Mouse (Mus musculus) liver, adult (tissue): ENCODE data around the gene Adcy2.

Source experiments
- GATA4 ChIP-seq: IDR thresholded peaks from 2 replicates; pipeline ENCODE4 v1.6.1; 2014; ENCODE audit warnings: mild to moderate bottlenecking, low read length; ENCODE audit not compliant: insufficient replicate concordance

The Adcy2 gene

GRCm38 (mm10) chr13:68906667-68907066 is 92.7 kb downstream of the Adcy2 start:
- no peak for TF ChIP-seq GATA4

GRCm38 (mm10) chr13:68902708-68903107 is 96.6 kb downstream of the Adcy2 start:
- no peak for TF ChIP-seq GATA4

- no peak for TF ChIP-seq GATA4
These were observed 109.3 kb downstream of the Adcy2 start for GRCm38 (mm10) chr13:68889929-68890593.

- no peak for TF ChIP-seq GATA4
These were observed 130.6 kb downstream of the Adcy2 start for GRCm38 (mm10) chr13:68868776-68869175.

GRCm38 (mm10) chr13:68867940-68868655 is 131.2 kb downstream of the Adcy2 start:
- TF ChIP-seq GATA4, result no peak

- TF ChIP-seq GATA4, result no peak
These were observed 139.3 kb downstream of the Adcy2 start for GRCm38 (mm10) chr13:68860036-68860435.

GRCm38 (mm10) chr13:68848265-68848664 is 151.1 kb downstream of the Adcy2 start:
- no peak for TF ChIP-seq GATA4

GRCm38 (mm10) chr13:68839517-68839916 is 159.8 kb downstream of the Adcy2 start:
- no peak for TF ChIP-seq GATA4

GRCm38 (mm10) chr13:68836183-68836582 is 163.2 kb downstream of the Adcy2 start:
- no peak for TF ChIP-seq GATA4

GRCm38 (mm10) chr13:68835424-68836045 is 163.8 kb downstream of the Adcy2 start:
- TF ChIP-seq GATA4, result no peak

- no peak for TF ChIP-seq GATA4
These were observed 167.2 kb downstream of the Adcy2 start for GRCm38 (mm10) chr13:68832141-68832540.

- no peak for TF ChIP-seq GATA4
These were observed 169.1 kb downstream of the Adcy2 start for GRCm38 (mm10) chr13:68830030-68830759.

- no peak for TF ChIP-seq GATA4
These were observed 170.9 kb downstream of the Adcy2 start for GRCm38 (mm10) chr13:68828441-68828840.

GRCm38 (mm10) chr13:68826461-68826860 is 172.9 kb downstream of the Adcy2 start:
- no peak for TF ChIP-seq GATA4

- TF ChIP-seq GATA4, result no peak
These were observed 178.3 kb downstream of the Adcy2 start for GRCm38 (mm10) chr13:68820858-68821579.
